Mouse (Mus musculus): ENCODE data around the gene Ikzf2.

- TF ChIP-seq POLR2A (IDR thresholded peaks at IDR 0.05; ENCODE audit: insufficient read depth, low read length) (no peak), CTCF (IDR thresholded peaks at IDR 0.05; ENCODE audit: low read depth, low read length) (no peak)
These were observed 198.4 kb downstream of the Ikzf2 start for GRCm38 (mm10) chr1:69488625-69489024.

Data from ES-Bruce4 (cell line).